Mouse (Mus musculus) neural tube, embryonic 10.5 days (tissue): ENCODE results near the gene Hpcal4.

Experiments used
- DNase-seq: peaks from one replicate; pipeline ENCODE4 v3.0.0-alpha.2; 2017; ENCODE audit warnings: low spot score; ENCODE audit errors: extremely low spot score

The Hpcal4 gene

DNA sequence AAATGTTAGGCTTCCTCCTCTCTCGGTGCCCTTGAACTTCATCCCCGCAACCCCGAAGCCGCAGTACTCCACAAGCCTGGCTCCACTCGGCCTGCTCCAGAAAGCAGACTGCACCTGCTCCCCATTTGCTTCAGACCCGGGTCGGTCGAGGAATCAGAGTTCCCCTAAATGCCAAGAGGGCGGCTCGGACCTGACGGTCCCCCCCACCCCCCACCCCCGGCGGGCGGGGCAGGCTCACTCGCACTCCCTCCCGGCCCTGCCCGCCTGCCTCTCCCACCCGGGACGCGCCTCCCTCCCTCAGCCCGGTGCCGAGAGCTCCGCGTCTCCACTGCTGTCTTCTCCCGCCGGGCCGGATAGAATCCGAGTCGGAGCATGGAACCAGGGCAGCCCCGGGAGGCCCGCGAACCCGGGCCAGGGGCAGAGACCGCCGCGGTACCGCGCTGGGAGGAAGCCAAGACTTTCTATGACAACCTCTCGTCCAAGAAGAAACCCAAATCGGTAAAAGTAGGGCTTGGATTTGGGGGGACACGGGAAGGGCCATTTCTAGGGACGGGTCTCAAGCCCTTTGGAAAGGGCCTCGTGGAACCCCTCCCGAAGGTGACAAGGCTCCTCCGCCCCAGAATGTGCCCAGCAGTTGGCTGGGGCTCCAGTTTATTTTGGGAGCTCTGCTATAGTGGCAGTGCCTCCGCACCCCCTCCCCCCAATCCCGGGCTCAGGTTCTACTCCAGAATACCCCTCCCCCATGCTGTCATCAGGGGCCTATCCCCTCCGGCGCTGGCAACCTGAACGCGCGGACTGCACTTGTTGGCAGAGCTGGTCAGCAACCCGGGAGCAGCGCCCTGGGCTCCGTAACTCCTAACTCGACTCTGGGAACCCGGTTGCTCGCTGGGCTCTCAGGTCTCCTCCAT, 18.4 kb downstream of the Hpcal4 start, which contains the start of gene Nt5c1a:
TSS of gene Nt5c1a (plus strand) at position 319 of the 908 bp plus-strand sequence.
- DNase-seq = peak; percentile 49

DNA sequence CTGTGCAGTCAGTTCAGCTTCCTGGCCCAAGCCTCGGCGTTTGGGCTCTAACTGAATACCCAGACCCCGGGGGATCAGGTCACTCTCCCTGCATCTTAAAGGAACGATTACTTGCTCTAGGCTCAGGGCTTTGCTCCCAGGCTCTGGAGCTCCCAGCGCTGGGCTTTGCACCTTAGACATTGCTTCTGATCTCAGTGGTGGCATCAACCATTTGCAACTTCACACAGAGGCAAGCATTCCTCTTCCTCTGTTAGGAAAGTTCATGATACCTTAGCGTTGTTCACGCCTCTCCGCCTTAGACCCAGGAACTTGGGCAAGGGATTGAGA, 19.0 kb downstream of the Hpcal4 start:
- DNase-seq = peak; percentile 51

DNA sequence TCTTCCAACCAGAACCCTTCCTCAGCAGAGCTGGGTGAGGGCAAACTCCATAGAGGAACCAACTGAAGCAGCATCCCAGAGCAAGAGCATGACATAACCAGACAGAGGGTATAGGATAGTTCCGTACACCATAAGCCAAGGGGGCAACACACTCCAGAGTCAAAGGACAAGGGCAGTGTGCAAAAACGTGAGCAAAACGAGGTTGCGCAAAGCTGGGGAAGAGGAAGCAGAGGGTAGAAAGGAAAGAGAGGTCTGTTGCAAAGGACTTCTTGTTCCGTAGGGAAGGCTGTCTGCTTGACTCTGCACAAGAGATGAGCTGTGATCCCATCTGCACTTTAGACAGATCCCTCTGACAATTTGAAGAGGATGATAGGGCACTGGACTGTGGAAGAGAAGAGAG, 24.3 kb downstream of the Hpcal4 start:
- no peak for DNase-seq

DNA sequence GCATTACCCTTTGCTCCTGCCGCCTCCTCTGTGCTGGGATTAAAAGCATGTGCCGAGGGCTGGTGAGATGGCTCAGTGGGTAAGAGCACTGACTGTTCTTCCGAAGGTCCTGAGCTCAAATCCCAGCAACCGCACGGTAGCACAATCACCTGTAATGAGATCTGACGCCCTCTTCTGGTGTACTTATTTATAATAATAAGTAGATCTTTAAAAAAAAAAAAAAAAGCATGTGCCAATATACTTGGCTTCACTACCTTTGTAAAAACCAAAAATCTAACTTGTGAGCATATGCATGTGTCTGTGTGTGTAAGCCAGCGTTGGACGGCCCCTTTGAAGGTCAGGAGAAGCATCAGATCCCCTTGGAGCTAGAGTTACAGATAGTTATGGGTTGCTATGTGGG, 28.0 kb downstream of the Hpcal4 start:
- DNase-seq = no peak

DNA sequence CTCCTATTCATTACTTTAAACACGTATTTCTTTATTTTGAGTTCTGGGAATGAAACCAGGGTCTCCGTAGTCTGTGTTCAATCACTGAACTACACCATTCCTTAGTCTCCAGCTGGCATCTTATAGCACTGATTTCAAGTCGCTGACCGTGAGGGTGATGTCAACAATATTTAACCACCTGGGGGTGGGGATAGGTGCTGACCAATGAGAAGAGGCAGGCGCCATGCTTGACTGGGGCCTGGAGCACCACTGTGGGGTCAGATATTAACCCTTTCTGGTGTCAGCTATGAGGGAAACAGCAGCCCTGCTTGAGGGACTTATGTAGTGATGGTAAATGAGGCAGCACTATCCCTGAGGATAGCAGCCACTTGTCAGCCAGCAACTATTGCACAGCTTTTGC, 28.4 kb downstream of the Hpcal4 start:
- no peak for DNase-seq

DNA sequence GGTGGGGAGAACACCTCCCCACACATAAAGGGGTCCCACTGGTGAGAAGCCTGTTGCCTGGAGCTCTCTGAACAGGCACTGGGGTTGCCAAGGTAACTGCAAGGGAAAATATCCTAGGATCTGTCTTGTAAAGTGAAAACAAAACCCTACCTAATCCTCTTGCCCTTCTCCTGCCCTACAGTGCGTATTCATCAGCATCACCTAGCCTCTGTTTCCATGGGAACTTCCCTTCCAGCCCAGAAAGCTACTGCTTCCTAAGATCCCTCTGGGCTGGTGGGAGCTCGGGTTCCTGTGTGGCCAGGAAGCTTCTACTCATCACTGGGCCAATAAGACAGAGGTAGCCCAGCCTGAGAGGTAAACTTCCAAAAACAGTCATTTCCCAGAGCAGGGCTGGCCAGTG, 29.3 kb downstream of the Hpcal4 start:
- DNase-seq = no peak

DNA sequence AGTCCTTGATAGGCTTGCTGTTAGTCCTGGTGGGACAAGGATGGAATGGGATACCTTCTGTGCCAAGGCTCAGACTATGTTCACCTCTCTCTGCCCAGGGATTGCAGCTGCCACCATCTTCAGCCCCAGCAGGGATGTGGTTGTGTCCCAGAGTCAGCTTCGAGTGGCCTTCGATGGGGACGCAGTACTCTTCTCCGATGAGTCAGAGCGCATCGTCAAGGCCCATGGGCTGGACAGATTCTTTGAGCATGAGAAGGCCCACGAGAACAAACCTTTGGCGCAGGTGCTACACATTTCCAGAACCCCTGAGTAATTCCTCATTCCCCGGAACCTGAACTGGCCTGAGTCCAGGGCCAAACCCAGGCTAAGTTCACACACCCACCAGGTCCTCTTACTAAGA, 30.9 kb downstream of the Hpcal4 start:
- no peak for DNase-seq

DNA sequence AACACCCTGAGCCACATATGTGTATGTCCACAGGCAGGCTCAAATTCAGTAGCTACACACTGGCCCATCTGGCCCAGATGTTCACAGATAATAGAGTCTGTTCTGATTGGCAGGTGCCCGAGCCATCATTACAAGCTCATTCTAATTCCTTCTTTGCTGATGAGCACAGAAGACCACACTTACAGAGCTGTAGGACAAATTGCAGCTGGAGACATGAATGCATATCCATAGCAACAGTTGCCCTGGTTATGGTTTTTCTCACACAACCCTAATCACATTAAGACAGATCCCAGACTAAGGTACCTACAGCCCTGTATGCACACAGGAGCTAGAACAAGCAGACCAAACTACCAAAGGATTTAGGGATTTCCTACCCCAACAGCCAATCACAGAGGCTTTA, 32.3 kb downstream of the Hpcal4 start:
- no peak for DNase-seq

DNA sequence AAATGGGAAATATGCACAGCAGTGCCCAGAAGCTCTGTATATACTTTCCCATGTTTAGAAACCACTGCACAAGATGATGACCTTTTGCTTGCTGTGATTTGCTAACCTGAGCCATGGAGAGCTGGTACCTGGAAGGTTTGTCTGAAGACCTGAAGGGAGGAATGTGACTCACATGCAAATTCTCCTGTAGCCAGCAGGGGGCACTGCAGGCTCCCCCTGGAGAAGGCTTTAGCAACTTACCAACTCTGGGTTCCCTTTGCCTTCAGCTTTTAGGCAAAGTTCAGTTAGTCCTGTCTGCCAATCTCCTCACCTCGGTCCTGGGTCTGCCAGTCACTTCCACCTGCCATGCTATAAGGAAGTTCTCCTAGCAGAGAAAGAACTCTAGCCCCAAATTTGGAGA, 33.8 kb downstream of the Hpcal4 start:
- DNase-seq = peak; percentile 50

DNA sequence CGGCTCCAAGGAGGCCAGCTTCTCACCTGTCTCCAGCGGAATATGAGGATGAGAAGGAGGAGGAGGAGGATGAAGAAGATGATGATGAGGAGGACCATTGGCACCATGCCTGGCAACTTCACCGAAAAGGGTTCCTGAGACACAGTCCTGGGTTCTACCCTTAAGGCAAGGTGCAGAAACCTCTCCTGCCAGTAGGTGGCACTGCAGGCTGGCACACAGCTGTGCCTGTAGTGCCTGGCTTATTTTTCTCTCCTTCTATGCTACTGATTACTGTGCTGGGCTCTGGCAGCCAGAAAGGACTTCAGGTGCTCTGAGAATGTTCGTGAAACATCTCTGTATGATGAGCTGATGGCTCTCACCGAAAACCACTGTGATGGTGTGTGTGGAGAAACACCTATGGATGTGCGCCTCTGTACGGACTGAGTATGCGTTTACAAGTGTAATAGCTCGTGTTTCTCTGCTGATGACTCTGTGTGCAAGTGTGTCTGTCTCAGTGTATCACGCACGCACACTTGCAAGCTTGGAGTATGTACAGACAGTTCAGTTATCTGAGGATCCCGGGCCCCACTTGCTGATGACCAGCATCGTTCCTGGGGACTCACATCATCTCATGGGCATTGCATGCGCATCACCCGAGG, 36.8 kb downstream of the Hpcal4 start:
- peak; percentile 83 for DNase-seq

DNA sequence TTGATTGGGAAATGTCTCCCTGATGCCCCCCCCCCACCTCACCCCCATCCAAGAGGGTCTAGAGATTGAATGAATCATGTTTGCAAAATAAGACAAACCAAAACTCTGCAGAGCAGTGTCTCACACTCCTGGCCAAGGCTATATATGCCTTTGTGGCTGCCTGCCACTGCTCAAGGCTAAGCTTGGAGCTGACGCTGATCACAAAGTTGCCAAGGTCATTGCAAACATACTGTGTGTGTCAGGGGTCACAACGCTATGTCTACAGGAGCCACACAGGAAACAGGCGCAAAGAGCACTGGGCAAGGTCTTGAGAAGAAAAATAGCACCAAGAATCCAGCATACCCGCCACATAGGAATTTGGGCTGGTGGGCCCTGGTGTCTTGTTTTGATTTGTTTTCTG, 37.6 kb downstream of the Hpcal4 start:
- DNase-seq = no peak

DNA sequence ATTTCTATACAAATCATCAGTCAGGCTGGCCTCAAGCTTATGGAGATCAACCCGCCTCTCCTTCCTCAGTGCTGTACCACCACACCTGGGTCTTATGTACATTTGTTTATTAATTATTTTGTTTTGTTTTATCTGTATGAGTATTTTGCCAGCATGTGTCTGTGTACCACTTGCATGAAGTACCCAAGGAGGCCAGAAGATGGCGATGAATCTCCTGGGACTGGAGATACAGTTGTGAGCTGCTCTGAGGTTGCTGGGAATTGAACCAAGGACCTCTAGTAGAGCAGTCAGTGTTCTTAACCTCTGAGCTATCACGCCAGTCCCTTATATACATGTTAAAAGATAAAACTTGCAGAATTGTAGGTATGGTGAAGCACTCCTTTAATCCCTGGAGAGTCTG, 40.3 kb downstream of the Hpcal4 start:
- peak; percentile 42 for DNase-seq

DNA sequence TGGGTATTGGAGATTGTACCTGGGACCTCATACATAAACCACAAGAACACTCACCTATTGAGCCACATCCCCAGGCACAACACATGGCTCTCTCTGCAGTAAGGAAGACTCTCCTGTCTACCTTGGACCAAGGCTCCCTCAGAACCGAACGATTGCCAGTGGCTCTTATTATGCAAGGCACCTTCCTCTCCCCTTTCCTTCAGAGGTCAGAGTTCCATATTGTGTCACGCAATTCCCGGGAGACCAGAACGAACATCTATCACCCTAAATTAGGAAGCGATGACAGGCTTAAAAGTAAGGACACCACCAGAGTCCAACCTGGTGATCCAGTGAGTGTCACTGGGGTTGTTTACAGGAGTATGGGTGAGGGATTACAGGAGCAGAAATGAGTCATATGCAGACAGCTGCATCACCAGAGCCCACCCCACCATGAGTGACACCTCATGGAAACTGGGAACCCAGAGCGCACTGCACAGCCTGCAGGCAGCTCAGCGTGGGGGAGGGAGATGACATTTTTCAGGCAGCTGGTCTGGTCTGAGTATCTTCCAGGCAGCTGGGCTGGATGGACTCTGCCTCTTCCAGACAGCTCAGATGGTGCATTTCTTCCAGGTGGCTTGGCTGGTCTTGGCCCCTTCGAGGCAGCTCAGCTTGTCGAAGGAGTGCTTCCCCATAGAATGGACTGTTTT, 42.8 kb downstream of the Hpcal4 start:
- peak; percentile 35 for DNase-seq

DNA sequence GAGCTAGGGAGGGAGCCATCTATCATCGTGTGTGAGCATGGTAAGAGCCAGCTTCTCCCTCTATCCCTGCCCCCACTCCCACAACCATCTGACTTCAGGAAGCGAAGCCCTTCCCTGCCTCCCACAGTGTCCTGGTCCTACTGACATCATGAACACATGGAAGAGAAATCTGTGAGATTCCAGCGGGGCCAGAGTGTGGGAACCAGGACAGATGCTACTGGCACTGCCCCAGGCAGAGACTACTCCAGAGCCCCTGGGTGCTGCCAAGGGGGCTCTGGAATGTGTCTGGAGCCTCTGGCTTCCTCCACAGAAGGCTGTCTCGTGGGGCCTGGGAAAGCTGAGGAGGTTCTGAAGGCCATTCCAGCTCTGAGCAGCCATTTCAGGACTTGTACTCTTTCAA, 44.7 kb downstream of the Hpcal4 start:
- DNase-seq = peak; percentile 28

DNA sequence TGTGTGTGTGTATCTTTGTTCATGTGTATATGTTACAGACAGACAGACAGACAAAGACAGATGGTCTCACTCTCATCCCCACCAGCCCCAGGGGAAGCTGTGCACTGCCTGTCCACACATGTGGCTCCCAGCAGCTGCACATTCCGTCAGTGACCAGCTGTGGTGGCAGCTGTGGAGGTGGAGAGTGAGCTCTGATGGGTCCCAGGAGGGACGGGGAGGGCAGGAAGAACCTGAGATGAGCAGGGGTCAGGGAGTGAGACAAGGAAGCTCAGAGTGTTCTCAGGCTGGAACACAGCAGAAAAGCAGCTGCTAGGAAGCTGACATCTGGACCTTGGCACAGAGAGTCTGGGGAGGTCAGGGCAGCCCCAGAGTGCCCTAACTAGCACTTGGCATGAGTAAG, 45.2 kb downstream of the Hpcal4 start:
- peak; percentile 66 for DNase-seq

DNA sequence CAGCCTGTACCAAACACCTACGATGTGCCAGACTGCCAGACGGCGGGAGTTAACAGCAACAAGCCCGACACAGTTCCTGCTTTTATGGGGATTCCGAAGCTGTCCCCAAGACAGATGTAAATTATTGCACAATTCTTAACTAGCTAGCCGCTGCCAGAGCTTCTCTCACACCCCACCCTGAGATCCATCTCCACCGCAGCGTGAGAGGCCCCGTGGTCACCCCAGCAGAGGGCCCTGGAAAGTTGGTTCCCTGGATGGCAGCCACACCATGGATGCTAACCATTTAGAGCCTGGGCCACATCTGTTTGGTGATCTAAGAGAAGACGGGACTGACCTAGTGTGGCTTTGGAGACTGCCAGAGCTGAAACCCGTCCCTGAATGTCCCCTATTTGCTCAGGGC, 46.1 kb downstream of the Hpcal4 start:
- no peak for DNase-seq

DNA sequence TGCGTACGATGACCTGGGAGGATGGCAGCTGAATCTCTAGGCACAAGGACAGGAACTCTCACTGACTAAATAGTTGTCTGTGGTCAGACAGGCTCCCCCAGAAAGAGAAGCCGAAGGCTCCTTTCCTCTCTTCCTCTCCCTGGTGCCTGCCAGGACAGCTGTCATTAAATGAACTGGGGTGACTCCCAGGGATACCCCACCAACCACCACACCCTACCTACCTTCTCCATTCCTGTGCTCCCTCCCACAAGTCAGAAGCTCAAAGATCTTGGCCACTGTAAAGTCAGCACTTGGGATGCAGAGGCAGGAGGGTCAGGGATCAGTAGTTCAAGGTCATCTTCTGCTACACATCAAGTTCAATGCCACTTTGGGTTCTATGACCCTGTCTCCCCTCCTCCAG, 49.8 kb downstream of the Hpcal4 start:
- no peak for DNase-seq

DNA sequence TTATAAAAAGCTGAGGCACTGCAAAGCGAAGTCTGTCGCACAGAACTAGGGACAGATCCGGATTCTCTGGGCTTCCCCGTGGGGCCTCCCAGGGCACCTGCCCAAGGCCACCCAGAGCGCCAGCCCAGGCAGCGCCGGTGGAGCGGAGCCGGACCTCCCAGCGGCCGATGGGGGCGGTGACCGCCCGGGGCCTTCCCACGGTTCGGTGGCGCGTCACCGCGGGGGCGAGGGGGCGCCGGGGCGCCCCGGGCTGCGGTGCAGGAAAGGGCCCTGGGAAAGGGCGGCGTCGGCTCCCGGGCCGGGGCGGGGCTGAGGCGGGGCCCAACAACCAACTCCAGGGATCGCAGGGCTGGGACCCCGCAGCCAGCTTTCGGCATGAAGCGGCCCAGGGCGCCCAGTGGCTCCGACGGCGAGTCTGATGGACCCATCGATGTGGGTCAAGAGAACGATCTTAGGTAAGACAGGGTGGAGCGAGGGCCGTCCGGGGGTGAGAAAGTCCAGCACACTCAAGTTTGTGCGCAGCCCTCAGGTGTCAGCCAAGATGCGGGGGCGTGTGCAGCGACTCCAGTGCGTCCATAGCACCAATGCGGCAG, 50.6 kb downstream of the Hpcal4 start, which contains the start of gene Heyl:
TSS of gene Heyl (plus strand) at position 65 of the 593 bp plus-strand sequence.
- peak; percentile 55 for DNase-seq

DNA sequence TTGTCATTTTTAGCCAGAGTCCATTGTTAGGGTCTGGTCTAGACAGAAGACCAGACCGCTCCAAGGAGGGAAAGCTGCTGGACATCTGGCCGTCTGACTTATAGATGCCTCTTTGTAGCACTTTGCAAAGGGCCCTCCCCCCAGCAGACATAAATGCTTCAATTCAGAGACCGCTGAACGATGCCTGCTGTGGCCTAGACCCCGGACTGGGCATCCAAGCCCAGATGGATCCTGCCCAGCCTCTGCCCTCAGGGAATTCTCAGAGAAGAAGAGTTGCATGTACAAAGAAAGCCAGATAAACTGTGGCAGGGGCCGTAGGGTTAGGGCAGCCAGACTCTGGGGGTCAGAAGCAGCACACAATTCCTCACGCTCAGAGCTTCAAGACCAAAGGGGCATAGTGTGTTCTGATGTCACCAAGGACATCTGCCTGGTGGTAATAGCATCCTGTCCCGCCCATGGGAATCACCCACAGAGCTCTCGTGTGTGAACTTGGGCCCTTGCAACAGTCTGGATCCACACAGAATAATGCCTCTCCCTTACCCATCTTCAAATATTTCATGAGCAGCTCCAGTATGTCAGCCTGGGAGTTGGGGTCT, 52.9 kb downstream of the Hpcal4 start:
- DNase-seq = peak; percentile 39

DNA sequence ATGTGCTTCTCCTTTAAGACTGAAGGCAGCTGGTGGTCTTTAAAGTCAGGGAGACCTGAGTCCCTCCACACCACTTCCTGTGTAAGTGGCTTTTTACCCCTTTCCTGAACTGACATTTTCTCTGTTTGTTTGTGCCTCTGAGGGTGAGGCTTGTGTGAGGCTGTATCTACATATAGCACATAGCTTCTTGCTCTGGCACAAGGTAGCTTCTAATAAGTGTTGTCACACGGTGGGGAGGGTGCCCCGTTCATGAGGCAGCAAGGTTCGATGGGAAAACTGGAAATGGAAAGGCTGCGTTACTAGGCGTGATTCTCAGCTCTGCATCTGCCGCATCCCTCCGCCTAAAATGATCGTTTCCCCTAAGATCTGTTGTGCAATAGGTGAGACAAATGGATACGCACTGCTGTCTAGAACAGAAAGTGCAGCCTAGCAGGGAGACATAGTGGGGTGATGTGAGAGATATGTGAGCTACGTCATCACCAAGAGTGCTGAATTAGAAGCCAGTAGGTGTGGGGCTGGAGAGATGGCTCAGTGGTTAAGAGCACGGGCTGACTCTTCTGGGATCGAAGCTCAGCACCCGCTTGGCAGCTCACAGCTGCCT, 53.5 kb downstream of the Hpcal4 start:
- DNase-seq = no peak
